Mouse (Mus musculus) adrenal gland, adult (tissue): ENCODE results near the gene Prr22.

Experiments
- DNase-seq, 2 experiments: peaks; one replicate each; pipeline ENCODE4 v3.0.0; 2022 to 2023; ENCODE audit warnings: low spot score in 1 of 2; ENCODE audit not compliant: inconsistent age in 2 of 2

Gene Prr22

GRCm38 (mm10) chr17:56769950-56770349 is at the start of gene Prr22:
Gene Prr22 (plus strand): TSS chr17:56770250.
- DNase-seq: no peak

- peak; percentile 74 to 85 for DNase-seq
These were observed 47.6 kb upstream of the Prr22 start for GRCm38 (mm10) chr17:56722441-56722840.

GRCm38 (mm10) chr17:56723419-56724161 is 46.5 kb upstream of the Prr22 start:
- peak; percentile 4 to 30 for DNase-seq

GRCm38 (mm10) chr17:56727029-56727649 is 42.9 kb upstream of the Prr22 start:
- no peak for DNase-seq

- DNase-seq: no peak
These were observed 42.4 kb upstream of the Prr22 start for GRCm38 (mm10) chr17:56727659-56728058.

GRCm38 (mm10) chr17:56728117-56728516 is 41.9 kb upstream of the Prr22 start:
- no peak for DNase-seq

- no peak for DNase-seq
These were observed 40.9 kb upstream of the Prr22 start for GRCm38 (mm10) chr17:56729151-56729550.

GRCm38 (mm10) chr17:56729656-56730055 is 40.4 kb upstream of the Prr22 start:
- no peak for DNase-seq

- DNase-seq: no peak
These were observed 33.5 kb upstream of the Prr22 start for GRCm38 (mm10) chr17:56736534-56736933.

GRCm38 (mm10) chr17:56738221-56738620 is 31.8 kb upstream of the Prr22 start:
- DNase-seq: no peak

GRCm38 (mm10) chr17:56740118-56740787 is 29.8 kb upstream of the Prr22 start:
- no peak for DNase-seq

- DNase-seq: no peak
These were observed 29.3 kb upstream of the Prr22 start for GRCm38 (mm10) chr17:56740788-56741160.

- no peak for DNase-seq
These were observed 25.9 kb upstream of the Prr22 start for GRCm38 (mm10) chr17:56744173-56744572.

GRCm38 (mm10) chr17:56751404-56752072 is 18.5 kb upstream of the Prr22 start:
- peak; percentile 43 to 60 for DNase-seq

- DNase-seq: no peak
These were observed 16.6 kb upstream of the Prr22 start for GRCm38 (mm10) chr17:56753452-56753851.

- DNase-seq: no peak
These were observed 15.5 kb upstream of the Prr22 start for GRCm38 (mm10) chr17:56754271-56755185.

- DNase-seq: peak; percentile 55 to 80
These were observed 13.2 kb upstream of the Prr22 start for GRCm38 (mm10) chr17:56756703-56757399.

- peak; percentile 91 to 97 for DNase-seq
These were observed 12.5 kb upstream of the Prr22 start, which contains the start of gene Nrtn for GRCm38 (mm10) chr17:56757416-56758123. Gene Nrtn (minus strand): TSS chr17:56757530.

- peak; percentile 75 to 86 for DNase-seq
These were observed 11.9 kb upstream of the Prr22 start for GRCm38 (mm10) chr17:56758132-56758531.
